Mouse (Mus musculus) hindbrain, embryonic 12.5 days (tissue): Measurements from ENCODE around the gene Podn. TPM values are rescaled to one million over a fixed set of nuclear protein-coding genes. Genes with fewer than 3 reads are reported as not detected.
A peak's percentile ranks its signal among the peaks of the same experiment; 100 is the strongest.

ENCODE experiments used
- ATAC-seq: fragments of 200-750 bp; cut with Nextera tagmentation; 2 replicates; pipeline ENCODE4 v1.8.0; 2017; ENCODE audit warnings: moderate TSS enrichment; ENCODE audit not compliant: low FRiP score
- H3K27ac ChIP-seq: fragments of 300-500 bp; sonication (generic); 2 replicates; pipeline ENCODE4 v1.5.1; 2016; ENCODE audit warnings: mild to moderate bottlenecking
- H3K27me3 ChIP-seq: fragments of 300-500 bp; sonication (generic); 2 replicates; pipeline ENCODE4 v1.6.1; 2016; ENCODE audit warnings: mild to moderate bottlenecking
- H3K36me3 ChIP-seq: fragments of 300-500 bp; sonication (generic); 2 replicates; pipeline ENCODE4 v1.6.1; 2016; ENCODE audit warnings: mild to moderate bottlenecking
- H3K4me1 ChIP-seq: fragments of 300-500 bp; sonication (generic); 2 replicates; pipeline ENCODE4 v1.6.1; 2016
- H3K4me2 ChIP-seq: fragments of 300-500 bp; sonication (generic); replicated peaks from 2 replicates; pipeline ENCODE4 v1.6.1; 2016; ENCODE audit warnings: mild to moderate bottlenecking
- H3K4me3 ChIP-seq: fragments of 300-500 bp; sonication (generic); 2 replicates; pipeline ENCODE4 v1.5.1; 2016; ENCODE audit warnings: mild to moderate bottlenecking
- H3K9ac ChIP-seq: fragments of 300-500 bp; sonication (generic); 2 replicates; pipeline ENCODE4 v1.6.1; 2016; ENCODE audit warnings: mild to moderate bottlenecking, moderate library complexity
- H3K9me3 ChIP-seq: fragments of 300-500 bp; sonication (generic); replicated peaks from 2 replicates; pipeline ENCODE4 v1.6.1; 2016; ENCODE audit warnings: mild to moderate bottlenecking
- WGBS: fragments of 180-500 bp; shearing (Covaris S2); methylation state at CpG from one replicate; pipeline ENCODE4 v1.1.7; 2016; 5-methylcytosine and 5-hydroxymethylcytosine counted together
- polyA plus RNA-seq: library from polyadenylated mRNA; unstranded; fragments of >200 nt; fragmentation: Nextera tagmentation; extraction: Ambion mirVana; gene quantifications from 2 replicates; pipeline ENCODE4 v1.2.1, GENCODE M21; 2016

Gene Podn
- polyA plus RNA-seq, 1 experiment from 2014 or later: 0.48 TPM

- no peak overlapping the region for H3K4me3 ChIP-seq
- WGBS: 89% methylated on average over 10 of the region's 10 CpGs
- no peaks in the 10 kb centered on the region for H3K4me1 ChIP-seq
- no peak overlapping the region for H3K27ac ChIP-seq
- no peak overlapping the region for H3K9ac ChIP-seq
- H3K36me3 ChIP-seq: peaks cover 67% of the 10 kb centered on the region
- no peaks in the 10 kb centered on the region for H3K27me3 ChIP-seq
- ATAC-seq: no peak
- no peaks in the 10 kb centered on the region for H3K9me3 ChIP-seq
- H3K4me2 ChIP-seq: no peak overlapping the region
Observed at GRCm38 (mm10) chr4:108058166-108058565, 38.1 kb downstream of the Podn start.

- no peak overlapping the region for H3K4me3 ChIP-seq
- no peaks in the 10 kb centered on the region for H3K27me3 ChIP-seq
- H3K9me3 ChIP-seq: no peaks in the 10 kb centered on the region
- ATAC-seq: no peak
- peaks cover 68% of the 10 kb centered on the region for H3K36me3 ChIP-seq
- H3K9ac ChIP-seq: no peak overlapping the region
- H3K4me1 ChIP-seq: no peaks in the 10 kb centered on the region
- WGBS: 91% methylated on average over 2 of the region's 2 CpGs
- H3K27ac ChIP-seq: no peak overlapping the region
- H3K4me2 ChIP-seq: no peak overlapping the region
Observed at GRCm38 (mm10) chr4:108057247-108057646, 39.0 kb downstream of the Podn start.

GRCm38 (mm10) chr4:108055873-108056272, 40.4 kb downstream of the Podn start:
- peaks cover 70% of the 10 kb centered on the region for H3K36me3 ChIP-seq
- no peaks in the 10 kb centered on the region for H3K9me3 ChIP-seq
- H3K4me3 ChIP-seq: no peak overlapping the region
- H3K4me1 ChIP-seq: no peaks in the 10 kb centered on the region
- no peaks in the 10 kb centered on the region for H3K27me3 ChIP-seq
- no peak overlapping the region for H3K27ac ChIP-seq
- H3K4me2 ChIP-seq: no peak overlapping the region
- ATAC-seq: no peak
- no peak overlapping the region for H3K9ac ChIP-seq
- 94% methylated on average over 10 of the region's 10 CpGs for WGBS

GRCm38 (mm10) chr4:108052673-108053072, 43.6 kb downstream of the Podn start:
- no peak overlapping the region for H3K4me3 ChIP-seq
- WGBS: 89% methylated on average over 8 of the region's 8 CpGs
- H3K4me2 ChIP-seq: no peak overlapping the region
- H3K27ac ChIP-seq: no peak overlapping the region
- H3K9me3 ChIP-seq: no peaks in the 10 kb centered on the region
- no peaks in the 10 kb centered on the region for H3K27me3 ChIP-seq
- no peaks in the 10 kb centered on the region for H3K4me1 ChIP-seq
- peaks cover 75% of the 10 kb centered on the region for H3K36me3 ChIP-seq
- no peak overlapping the region for H3K9ac ChIP-seq
- no peak for ATAC-seq

- Histone ChIP-seq H3K9ac (no peak overlapping the region), H3K4me2 (no peak overlapping the region), H3K36me3 (peaks cover 80% of the 10 kb centered on the region), H3K27me3 (no peaks in the 10 kb centered on the region), H3K4me1 (no peaks in the 10 kb centered on the region), H3K27ac (no peak overlapping the region), H3K9me3 (no peaks in the 10 kb centered on the region), H3K4me3 (no peak overlapping the region)
- ATAC-seq: no peak
- WGBS: 87% methylated on average over 10 of the region's 10 CpGs
Observed at GRCm38 (mm10) chr4:108051687-108052274, 44.5 kb downstream of the Podn start.

GRCm38 (mm10) chr4:108046136-108046535, 50.1 kb downstream of the Podn start:
- Histone ChIP-seq H3K9me3 (no peaks in the 10 kb centered on the region), H3K4me1 (no peaks in the 10 kb centered on the region), H3K27me3 (no peaks in the 10 kb centered on the region), H3K4me2 (no peak overlapping the region), H3K36me3 (peaks cover 54% of the 10 kb centered on the region), H3K9ac (no peak overlapping the region), H3K27ac (no peak overlapping the region), H3K4me3 (no peak overlapping the region)
- 91% methylated on average over 8 of the region's 8 CpGs for WGBS
- no peak for ATAC-seq

- no peak overlapping the region for H3K4me2 ChIP-seq
- no peaks in the 10 kb centered on the region for H3K27me3 ChIP-seq
- 65% methylated on average over 19 of the region's 19 CpGs for WGBS
- no peak overlapping the region for H3K4me3 ChIP-seq
- H3K9me3 ChIP-seq: no peaks in the 10 kb centered on the region
- no peak overlapping the region for H3K9ac ChIP-seq
- H3K27ac ChIP-seq: no peak overlapping the region
- H3K36me3 ChIP-seq: peaks cover 48% of the 10 kb centered on the region
- H3K4me1 ChIP-seq: no peaks in the 10 kb centered on the region
- ATAC-seq: no peak
Observed at GRCm38 (mm10) chr4:108045136-108046107, 50.8 kb downstream of the Podn start.

GRCm38 (mm10) chr4:108037027-108037426, 59.2 kb downstream of the Podn start:
- H3K9me3 ChIP-seq: no peaks in the 10 kb centered on the region
- WGBS: 76% methylated on average over 8 of the region's 8 CpGs
- H3K4me2 ChIP-seq: no peak overlapping the region
- peaks cover 16% of the 10 kb centered on the region for H3K27me3 ChIP-seq
- no peak for ATAC-seq
- no peak overlapping the region for H3K4me3 ChIP-seq
- H3K36me3 ChIP-seq: peaks cover 4% of the 10 kb centered on the region
- no peak overlapping the region for H3K27ac ChIP-seq
- H3K4me1 ChIP-seq: peaks cover 5% of the 10 kb centered on the region
- H3K9ac ChIP-seq: no peak overlapping the region

GRCm38 (mm10) chr4:108033041-108033764, 63.0 kb downstream of the Podn start:
- Histone ChIP-seq H3K4me3 (no peak overlapping the region), H3K9me3 (no peaks in the 10 kb centered on the region), H3K9ac (no peak overlapping the region), H3K27ac (no peak overlapping the region), H3K27me3 (peaks cover 47% of the 10 kb centered on the region), H3K4me2 (no peak overlapping the region), H3K36me3 (no peaks in the 10 kb centered on the region), H3K4me1 (peaks cover 18% of the 10 kb centered on the region)
- no peak for ATAC-seq
- WGBS: 82% methylated on average over 8 of the region's 8 CpGs

GRCm38 (mm10) chr4:108032352-108032849, 63.8 kb downstream of the Podn start:
- Histone ChIP-seq H3K27me3 (peaks cover 47% of the 10 kb centered on the region), H3K9ac (peak overlapping the region; percentile 62), H3K4me2 (peak overlapping the region; percentile 99), H3K4me3 (peak overlapping the region; percentile 61), H3K36me3 (no peaks in the 10 kb centered on the region), H3K4me1 (peaks cover 18% of the 10 kb centered on the region), H3K9me3 (no peaks in the 10 kb centered on the region), H3K27ac (no peak overlapping the region)
- ATAC-seq: no peak
- WGBS: 39% methylated on average over 11 of the region's 11 CpGs

GRCm38 (mm10) chr4:108031502-108032351, 64.5 kb downstream of the Podn start:
- ATAC-seq: peak; percentile 55
- Histone ChIP-seq H3K4me2 (peak overlapping the region; percentile 99), H3K9ac (peak overlapping the region; percentile 62), H3K9me3 (no peaks in the 10 kb centered on the region), H3K36me3 (no peaks in the 10 kb centered on the region), H3K4me1 (peaks cover 18% of the 10 kb centered on the region), H3K4me3 (peak overlapping the region; percentile 61), H3K27me3 (peaks cover 49% of the 10 kb centered on the region), H3K27ac (no peak overlapping the region)
- under 1% methylated on average over 77 of the region's 86 CpGs for WGBS
